Mouse (Mus musculus): ENCODE measurements around the gene Vmac. TPM values are rescaled to one million over a fixed set of nuclear protein-coding genes. Genes with fewer than 3 reads are reported as not detected.

Vmac gene
- total RNA-seq (2021) = 1 to 10 TPM; 5.0 to 5.2 TPM

DNA sequence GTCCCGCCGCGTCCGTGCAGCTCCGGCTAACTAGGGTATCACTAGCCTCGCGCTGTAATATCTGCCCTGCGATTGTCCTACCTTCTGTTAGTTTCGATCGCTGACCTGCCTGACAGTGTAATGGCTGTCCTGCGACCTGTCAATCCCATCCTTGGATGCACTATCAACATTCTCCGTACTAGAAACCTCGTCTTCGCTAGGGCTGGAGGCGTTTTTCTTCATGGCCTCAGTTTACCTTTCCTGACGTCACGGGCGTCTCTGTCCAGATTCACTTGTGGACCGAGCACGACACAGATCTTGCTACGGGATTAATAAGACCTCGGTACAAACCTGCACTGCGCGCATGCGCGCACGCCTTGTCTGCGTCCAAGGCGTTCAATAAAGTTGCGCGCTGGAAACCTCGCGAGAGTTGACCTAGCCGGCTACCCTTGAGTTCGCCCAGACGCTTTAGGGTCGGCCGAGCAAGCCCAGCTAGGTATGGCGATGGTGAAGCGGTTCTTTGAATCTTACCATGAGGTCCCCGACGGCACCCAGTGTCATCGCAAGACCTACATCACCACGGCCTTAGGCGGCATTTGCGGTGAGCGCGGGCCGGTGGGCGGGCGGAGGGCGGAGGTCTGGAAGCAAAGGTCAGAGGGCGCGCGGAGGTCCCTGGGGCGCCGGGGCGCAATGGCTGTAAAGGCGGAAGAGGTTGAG, at the start of gene Vmac, which contains the start of gene Ndufa11:
Gene Vmac, minus strand, starts transcription at position 660 of the 696 bp plus-strand sequence.
Gene Ndufa11, plus strand, starts transcription at position 405 of the 696 bp plus-strand sequence.
- intact Hi-C loops (cut with DNase I) = loop anchor here (2.0 kb wide), 1 partner anchor 39 kb away; the partner anchor contains the start of gene Nrtn
- peak; percentile 84 for DNase-seq (ENCODE audit: low spot score)

DNA sequence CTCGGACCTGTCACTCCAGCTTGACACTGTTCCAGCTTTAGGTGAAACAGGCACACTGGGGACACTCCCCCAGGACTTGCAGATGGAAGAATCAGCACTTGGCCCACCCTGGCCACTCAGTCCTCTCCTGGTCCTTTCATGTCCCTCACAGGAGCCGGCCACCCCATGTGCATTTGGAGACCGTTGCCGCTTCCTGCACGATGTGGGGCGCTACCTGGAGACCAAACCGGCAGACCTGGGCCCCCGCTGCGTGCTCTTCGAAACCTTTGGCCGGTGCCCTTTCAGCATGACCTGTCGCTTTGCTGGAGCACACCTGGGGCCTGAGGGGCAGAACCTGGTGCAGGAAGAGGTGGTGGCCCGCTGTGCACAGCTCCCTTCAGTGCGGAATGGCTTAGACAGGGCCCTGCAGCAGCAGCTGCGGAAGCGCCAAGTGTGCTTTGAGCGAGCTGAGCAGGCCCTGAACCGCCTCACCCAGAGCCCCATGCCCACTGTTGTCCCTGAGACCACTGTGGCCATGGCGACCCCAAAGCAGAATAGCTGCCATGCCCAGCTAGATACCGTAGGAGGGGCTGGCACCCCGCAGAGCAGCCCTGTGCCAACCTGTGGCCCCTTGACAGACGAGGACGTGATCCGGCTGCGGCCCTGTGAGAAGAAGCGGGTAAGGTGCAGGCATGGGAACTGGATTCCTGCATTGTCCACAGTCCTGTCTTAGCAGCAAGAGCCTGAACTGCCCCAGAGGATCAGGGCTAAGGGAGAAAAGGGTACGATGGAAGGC, 49.0 kb upstream of the Vmac start:
- intact Hi-C loops (cut with DNase I) = loop anchor here (5.0 kb wide), 1 partner anchor 65 kb away; the partner anchor contains the start of gene Rfx2

DNA sequence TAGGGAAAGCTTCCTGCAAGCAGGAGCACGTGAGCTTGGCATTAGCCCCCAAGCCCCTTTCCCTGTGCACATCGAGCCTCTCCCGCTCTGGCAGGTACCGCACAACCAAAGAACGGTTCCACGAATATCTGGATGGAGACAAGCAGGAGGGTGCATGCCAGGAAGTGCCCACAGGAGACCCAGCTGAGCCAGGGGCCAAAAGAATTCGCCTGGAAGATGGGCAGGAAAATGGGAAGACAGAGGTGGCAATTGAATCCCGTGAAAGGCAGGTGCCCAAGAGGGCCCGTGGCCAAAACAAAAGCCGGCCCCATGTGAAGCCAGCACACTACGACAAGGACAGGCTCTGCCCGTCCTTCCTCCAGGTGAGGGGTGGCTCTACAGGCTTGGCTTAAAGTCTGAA, 47.6 kb upstream of the Vmac start:
- intact Hi-C loops (cut with DNase I) = loop anchor here (5.0 kb wide), 1 partner anchor 67 kb away; the partner anchor contains the start of gene Rfx2
- DNase-seq (ENCODE audit: low spot score) = no peak

More for the DNA sequence above, 49.0 kb upstream of the Vmac start:
- DNase-seq (ENCODE audit: low spot score) = no peak

DNA sequence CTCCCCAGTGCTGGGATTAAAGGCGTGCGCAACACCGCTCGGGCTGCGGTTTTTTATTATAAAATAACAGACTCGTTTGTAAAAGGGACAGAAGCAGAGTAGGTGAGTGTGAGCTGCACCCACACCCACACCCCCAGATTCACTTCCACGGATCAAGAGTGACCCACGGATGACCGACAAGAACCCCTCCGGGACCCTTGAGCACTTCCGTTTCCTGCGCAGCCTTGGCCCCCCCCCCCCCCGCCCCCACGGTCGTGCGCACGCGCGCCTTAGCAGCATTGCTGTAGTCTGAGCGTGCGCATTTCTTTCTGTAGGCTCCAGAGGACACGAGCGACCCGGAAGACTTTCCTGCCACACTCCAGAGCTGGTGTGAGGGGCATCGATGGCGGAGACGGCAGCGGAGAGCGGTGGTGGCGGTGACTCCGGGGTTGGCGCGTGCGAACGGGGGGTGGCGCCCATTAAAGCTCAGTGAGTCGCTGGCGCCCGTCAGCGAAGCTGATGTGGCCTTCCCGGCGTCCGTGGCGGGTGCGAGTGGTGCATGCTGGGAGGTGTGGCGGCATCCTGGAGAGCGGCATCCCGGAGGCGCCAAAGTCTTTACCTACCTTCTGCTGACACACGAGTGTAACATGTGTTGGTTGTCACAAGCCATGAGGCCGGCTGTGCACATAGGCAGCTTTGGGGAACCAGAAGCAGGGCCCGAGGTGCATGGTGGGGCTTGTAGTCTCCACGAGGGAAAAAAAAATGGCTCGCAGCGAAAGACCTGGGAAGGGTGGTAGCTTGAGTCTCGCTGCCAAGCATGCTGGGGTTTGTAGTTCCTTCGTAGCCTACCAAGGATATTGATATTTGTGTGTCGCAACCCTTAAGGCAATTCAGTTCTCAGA, 46.9 kb upstream of the Vmac start, which contains the start of gene Dus3l:
Gene Dus3l, plus strand, starts transcription at position 284 of the 881 bp plus-strand sequence.
- DNase-seq (ENCODE audit: low spot score) = peak; percentile 79
- intact Hi-C loops (cut with DNase I) = loop anchor here (5.0 kb wide), 2 partner anchors 68 to 157 kb away; partner anchors contain the start of genes 2410015M20Rik and Rfx2

DNA sequence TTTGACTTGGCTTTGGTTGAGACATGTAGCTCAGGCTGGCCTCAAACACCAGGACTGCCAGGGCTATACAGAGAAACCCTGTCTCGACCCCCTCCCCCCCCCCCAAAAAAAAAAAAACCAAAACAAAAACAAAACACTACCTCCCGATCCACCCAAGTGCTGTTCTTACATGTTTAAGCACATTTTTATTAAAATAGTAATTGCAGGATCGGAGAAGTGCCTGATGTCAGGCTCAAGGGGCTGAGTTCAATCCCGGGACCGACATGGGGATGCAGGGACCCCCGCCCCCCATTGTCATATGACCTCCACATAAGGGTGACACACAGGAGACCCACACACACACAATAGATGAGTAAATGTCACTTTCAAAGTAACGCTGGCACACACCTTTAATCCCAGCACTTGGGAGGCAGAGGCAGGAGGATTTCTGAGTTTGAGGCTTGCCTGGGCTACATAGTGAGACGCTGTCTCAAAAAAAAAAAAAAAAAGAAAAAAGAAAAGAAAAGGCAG, 46.0 kb upstream of the Vmac start:
- DNase-seq (ENCODE audit: low spot score) = no peak
- intact Hi-C loops (cut with DNase I) = loop anchor here (5.0 kb wide), 1 partner anchor 156 kb away; the partner anchor contains the start of gene 2410015M20Rik

DNA sequence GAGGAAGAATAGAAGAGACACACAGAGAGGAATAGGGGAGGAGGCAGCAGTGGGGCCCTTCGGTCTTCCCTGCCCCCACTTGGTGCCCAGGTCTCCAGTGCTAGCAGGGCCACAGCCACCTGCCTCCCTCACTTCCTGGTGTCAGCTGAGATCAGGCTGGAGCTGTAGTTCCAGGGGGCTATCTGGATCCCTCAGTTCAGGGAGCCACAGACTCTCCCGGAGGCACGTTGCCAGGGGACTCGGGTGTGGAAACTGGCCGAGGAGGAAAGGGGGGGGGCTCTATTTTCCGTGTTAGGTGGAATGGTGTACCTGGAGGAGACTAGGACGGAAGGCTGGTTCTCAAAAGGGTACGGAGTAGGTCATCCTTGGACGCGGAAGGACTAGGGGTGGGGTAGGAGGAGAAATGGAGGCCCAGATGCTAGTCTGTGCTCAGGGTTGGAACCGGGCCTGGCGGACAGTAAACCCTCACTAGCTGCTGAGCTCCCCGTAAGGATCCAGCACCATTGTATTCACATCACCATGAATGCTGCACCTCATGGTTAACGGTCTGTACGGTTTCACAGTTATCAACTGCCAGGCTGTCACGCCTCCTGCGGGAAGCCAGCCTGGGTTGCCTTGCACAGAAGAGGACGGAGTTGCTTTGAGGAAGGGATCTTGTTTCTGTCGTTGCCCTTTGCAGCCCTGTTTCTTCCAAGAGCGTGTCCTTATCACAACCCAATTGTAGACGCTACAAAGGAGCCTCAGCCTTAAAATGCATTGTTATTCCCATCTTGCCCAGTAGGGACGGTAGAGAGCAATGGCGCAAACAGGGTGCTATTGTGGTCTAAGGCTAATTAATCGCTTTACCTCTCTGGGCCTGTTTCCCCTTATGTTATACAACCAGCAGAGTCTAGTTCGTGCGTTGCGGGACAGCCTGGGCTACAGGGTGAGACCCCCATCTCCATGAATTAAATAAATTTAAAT, 45.2 kb upstream of the Vmac start:
- no peak for DNase-seq (ENCODE audit: low spot score)
- intact Hi-C loops (cut with DNase I) = loop anchor here (5.0 kb wide), 1 partner anchor 156 kb away; the partner anchor contains the start of gene 2410015M20Rik

DNA sequence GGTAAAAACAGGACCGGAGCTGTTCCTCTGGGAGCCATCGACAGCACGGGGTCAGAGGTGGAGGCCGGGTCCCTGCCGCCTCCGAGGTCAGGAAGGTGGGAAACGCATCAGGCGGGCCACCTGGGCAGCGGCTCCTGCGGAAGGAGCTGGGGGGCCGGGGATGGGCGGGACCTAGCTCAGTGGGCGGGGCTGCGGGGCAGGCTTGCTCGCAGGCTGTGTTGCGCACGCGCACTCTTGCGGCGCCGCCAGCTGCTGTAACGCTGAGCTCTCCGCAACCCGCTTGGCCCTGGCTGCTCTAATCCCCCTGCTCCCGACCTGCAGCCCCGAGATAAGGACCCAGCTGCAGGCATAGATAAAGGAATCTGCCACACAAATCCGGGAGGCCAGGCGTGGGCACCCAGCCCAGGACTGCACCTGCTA, 44.2 kb upstream of the Vmac start:
- peak; percentile 69 for DNase-seq (ENCODE audit: low spot score)
- intact Hi-C loops (cut with DNase I) = loop anchor here (5.0 kb wide), 1 partner anchor 155 kb away; the partner anchor contains the start of gene 2410015M20Rik

DNA sequence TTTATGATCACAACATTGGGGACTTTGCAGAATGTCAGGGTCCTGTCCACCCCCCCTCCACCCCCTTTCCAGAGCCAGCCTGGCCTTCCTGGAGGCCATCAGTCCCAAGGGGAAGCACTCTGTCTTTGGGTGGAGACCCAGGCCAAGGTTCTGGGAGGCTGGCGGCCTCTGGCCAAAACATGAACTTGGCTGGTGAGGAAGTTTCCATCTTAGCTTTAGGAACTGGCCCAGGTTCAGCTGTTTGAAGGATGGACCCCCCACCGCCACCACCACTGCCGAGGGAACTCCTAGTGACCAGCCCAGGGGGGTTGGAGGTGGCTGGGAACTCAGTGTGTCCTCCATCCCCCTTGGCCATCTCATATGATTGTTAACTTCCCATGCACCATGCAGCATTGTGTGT, 43.3 kb upstream of the Vmac start:
- intact Hi-C loops (cut with DNase I) = loop anchor here (5.0 kb wide), 1 partner anchor 154 kb away; the partner anchor contains the start of gene 2410015M20Rik
- no peak for DNase-seq (ENCODE audit: low spot score)

DNA sequence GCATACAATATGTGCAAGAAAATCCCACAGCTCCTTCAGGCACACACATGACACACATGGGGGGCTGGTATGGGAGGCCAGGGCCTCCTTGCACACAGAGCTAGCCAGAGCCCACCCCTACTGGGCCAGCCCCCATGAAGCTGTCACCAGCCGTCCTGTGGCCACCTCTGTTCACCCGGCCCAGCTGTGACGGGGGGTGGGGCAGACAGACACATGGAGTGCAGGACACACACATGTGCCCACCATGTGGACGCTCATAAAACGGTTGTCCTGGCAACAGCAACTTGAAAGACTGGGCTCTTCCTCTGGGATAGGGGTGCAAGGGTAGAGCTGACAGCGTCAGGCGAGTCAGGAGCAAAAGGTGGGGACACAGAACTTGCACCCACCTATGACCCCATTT, 41.4 kb upstream of the Vmac start:
- intact Hi-C loops (cut with DNase I) = no loop called here
- DNase-seq (ENCODE audit: low spot score) = no peak

DNA sequence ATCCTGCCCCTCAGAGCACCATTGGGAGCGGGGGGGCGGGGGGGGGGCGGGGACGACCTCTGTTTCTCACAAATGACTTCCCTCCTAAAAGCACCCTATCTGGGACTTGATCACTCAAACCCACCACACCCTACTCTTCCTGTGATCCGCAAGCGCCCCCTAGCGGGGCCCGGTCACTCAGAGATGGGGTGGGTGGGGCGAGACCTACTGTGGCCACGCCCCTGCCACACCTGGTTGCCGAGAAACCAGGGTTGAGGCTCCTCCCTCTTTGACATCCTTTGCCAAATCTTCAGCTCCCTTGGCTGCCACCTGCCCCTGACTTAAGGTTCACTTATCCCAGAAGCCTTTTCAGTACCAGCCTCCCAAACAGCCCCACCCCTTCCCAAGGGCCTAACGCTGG, 40.3 kb upstream of the Vmac start:
- DNase-seq (ENCODE audit: low spot score) = no peak
- intact Hi-C loops (cut with DNase I) = no loop called here

DNA sequence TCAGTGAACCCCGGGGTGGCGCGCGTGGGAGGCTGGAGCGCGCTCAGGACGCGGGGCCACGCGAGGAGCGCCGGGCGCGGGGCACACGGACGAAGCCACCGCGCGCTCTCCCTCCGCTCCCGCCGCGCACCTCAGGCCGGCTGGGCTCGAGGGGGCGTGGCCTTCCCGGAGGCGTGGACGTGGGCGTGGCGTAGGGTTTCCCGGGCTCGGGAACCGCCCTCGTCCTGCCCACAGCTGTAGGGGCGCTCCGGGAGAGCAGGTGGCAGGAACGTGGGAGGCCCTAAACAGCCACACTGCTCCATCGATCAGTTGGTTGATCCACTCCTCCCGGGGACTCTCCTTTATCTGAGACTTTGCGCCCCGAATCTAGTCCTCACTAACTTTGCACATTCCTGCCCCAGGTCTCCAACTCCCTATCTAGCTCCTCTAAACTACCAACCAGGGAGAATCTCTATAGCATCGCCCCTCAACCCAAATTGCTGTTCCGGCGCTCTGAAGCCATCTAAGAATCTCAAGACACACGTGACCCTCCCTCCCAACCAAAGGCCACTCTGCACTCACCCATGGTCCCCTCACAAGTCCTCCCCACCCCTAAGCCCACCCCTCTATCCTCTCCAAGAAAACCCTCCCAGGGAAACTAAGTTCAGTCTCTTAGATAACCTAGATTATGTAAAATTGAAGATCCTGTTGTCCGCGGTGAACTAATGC, 39.7 kb upstream of the Vmac start, which contains the start of gene Nrtn:
Gene Nrtn, minus strand, starts transcription at position 115 of the 708 bp plus-strand sequence.
- DNase-seq (ENCODE audit: low spot score) = peak; percentile 65
- intact Hi-C loops (cut with DNase I) = loop anchor here (2.0 kb wide), 2 partner anchors 39 to 63 kb away; partner anchors contain the start of gene Vmac

DNA sequence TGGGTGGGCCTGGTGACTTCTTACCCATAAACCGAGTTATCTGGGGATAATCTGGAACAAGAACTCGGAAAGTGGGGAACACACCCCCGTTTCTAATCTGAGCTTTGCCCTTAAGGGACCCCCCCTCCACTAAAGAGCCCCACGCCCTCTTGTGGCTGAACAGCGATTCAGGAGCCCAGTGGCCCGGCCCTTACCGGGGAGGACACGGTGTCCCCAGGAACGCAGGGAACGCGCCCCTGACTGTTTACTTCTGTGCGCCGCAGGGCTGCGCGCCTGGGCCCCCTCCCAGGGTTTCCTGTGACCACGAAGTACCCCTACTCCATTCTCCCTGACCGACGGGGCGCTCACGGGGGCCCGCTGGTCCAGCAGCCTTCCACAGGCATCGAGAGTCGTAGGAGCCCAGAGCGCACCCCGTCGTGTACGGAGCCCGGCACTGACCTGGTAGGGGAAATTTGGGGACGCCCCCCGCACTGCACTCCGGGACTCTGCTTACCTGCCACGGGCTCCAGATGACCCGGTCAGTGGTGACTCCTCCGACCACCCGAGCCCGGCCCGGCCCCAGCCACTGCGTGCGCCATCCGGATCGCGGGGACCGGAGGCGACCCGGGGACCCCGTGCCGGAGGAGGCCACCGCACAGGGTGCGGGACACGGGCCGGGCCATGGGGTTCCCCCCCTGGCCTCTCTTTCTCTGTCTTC, 39.0 kb upstream of the Vmac start:
- DNase-seq (ENCODE audit: low spot score) = no peak
- intact Hi-C loops (cut with DNase I) = loop anchor here (2.0 kb wide), 2 partner anchors 38 to 62 kb away; partner anchors contain the start of gene Vmac

DNA sequence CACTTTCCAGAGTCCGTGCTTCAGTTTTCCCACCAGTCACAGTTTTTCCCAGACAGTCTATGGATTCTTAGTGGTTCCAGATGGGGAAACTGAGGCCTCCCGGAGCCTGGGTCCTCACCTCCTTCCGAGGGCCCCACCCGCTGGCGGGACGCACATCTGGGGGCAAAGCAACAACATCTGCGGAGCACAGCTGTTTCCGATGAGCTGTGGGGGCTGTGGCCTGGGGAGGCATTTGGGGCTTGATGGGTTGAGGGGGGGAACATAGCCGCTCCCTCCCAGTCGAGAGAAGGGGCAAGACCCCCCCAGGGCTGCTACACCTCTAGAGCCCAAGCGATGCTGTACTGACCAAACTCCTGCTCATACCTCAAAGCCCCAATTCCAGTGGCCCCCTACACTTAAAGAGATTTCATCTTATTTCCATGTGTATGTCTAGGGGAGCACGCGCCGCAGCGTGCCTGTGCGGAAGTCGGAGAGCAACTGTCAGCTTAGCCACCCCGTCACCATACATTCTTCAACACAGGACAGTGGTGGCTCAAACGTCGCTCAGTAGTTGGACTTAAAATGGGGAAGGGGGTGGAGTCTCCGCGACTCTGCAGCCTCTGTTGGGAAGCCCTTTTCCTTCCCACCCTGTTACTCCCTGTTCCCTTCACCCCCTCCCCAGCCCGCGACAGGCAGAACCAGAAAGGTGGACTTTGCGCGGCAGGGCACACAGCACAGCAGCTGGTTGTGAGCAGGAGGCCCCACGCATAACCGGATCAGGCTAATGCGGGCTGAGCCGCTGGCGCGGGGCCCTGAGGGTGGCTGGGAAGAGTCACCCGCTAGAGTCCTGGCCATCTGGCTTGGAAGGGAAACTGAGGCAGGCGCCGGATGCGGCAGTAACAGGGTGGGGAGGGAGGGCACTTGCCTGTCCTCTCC, 36.7 kb upstream of the Vmac start:
- DNase-seq (ENCODE audit: low spot score) = no peak
- intact Hi-C loops (cut with DNase I) = no loop called here

DNA sequence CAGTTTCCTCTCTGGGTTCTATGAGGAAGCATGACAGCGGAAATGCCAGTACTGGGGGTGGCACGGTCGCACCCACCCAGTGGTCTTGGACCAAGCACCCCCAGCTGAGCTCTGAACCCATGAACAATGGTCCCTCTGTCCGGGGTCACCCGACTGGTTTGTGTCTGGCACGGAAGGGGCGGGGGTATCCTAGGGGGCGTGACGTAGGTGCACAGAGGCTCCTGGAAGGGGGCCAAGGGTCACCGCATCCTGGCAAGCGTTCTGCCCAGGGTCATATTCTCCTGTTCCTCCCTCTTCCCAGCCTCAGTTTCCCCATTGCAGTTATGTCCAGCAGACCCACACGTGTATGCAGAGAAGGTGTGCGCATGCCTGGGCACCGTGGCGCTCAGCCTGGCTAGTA, 35.6 kb upstream of the Vmac start:
- intact Hi-C loops (cut with DNase I) = no loop called here
- no peak for DNase-seq (ENCODE audit: low spot score)

DNA sequence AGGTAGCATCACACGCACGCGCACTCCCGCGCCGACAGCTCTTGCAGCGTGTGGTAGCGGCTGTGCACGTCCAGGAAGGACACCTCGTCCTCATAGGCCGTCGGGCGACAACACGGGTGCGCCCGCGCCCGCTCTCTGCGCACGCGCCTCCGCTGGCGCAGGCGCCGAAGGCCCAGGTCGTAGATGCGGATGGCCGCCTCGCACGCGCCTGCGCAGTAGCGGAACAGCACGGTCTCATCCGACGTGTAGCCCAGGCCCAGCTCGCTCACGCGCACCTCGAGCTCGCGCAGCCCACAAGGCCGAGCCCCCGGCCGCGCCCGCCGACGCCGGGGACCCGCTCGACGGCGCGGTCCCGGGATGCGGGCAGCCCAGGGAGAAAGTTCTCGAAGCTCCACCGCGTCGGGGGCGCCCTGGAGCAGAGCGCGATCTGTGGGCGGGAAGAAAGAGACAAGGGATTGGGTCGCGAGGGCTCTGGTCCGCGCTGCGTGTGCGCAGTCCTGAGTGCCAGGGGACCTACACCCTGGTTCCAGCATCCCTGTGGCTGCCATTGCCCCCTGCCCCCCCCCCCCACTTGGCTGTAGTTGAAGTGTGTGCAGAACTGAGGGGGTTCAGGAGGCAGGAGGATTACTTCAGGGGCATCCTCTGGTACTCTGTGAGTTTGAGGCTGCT, 33.7 kb upstream of the Vmac start:
- no peak for DNase-seq (ENCODE audit: low spot score)
- intact Hi-C loops (cut with DNase I) = no loop called here

Measured in heart, postnatal 25 days (tissue).